Mouse (Mus musculus) olfactory bulb, adult 2 months (tissue): ENCODE measurements around the gene Armcx4. TPM values are rescaled to one million over a fixed set of nuclear protein-coding genes. Genes with fewer than 3 reads are reported as not detected.
A peak's percentile ranks its signal among the peaks of the same experiment; 100 is the strongest.
"Not testable (repeated sequence)": the region's sequence is repeated elsewhere in the genome, so short reads cannot be mapped to it uniquely, and the experiment has no call there.

ENCODE experiments used
- H3K27ac ChIP-seq: fragments of 200-500 bp; 2 replicates; pipeline ENCODE4 v1.5.1; 2012; ENCODE audit warnings: low read depth, low read length; ENCODE audit not compliant: insufficient read depth
- H3K4me1 ChIP-seq: fragments of 200-500 bp; 2 replicates; pipeline ENCODE4 v1.6.1; 2012; ENCODE audit warnings: low read length; ENCODE audit not compliant: control insufficient read depth, insufficient read depth
- H3K4me3 ChIP-seq: fragments of 200-500 bp; 2 replicates; pipeline ENCODE4 v1.5.1; 2012; ENCODE audit warnings: mild to moderate bottlenecking, low read depth, low read length, moderate library complexity; ENCODE audit not compliant: insufficient read depth
- CTCF ChIP-seq: fragments of 200-500 bp; IDR thresholded peaks from 2 replicates; pipeline ENCODE4 v1.5.1; 2012; ENCODE audit warnings: low read depth, mild to moderate bottlenecking, low read length, moderate library complexity; ENCODE audit not compliant: insufficient read depth
- POLR2A ChIP-seq: fragments of 200-500 bp; IDR thresholded peaks from 2 replicates; pipeline ENCODE4 v1.6.1; 2012; ENCODE audit warnings: mild to moderate bottlenecking, low read depth, low read length, moderate library complexity; ENCODE audit not compliant: insufficient read depth
- WGBS: fragments of 180-500 bp; shearing (Covaris S2); methylation state at CpG from one replicate; pipeline ENCODE4 v1.1.7; 2018; 5-methylcytosine and 5-hydroxymethylcytosine counted together
- polyA plus RNA-seq: library from polyadenylated mRNA; stranded (reverse); fragments of >200 nt; gene quantifications from 2 replicates; pipeline ENCODE4 v1.2.4, GENCODE M21; 2012; ENCODE audit warnings: low replicate concordance; ENCODE audit not compliant: missing spikeins, insufficient read depth, insufficient read length

The Armcx4 gene
- polyA plus RNA-seq, 1 experiment = not detected

DNA sequence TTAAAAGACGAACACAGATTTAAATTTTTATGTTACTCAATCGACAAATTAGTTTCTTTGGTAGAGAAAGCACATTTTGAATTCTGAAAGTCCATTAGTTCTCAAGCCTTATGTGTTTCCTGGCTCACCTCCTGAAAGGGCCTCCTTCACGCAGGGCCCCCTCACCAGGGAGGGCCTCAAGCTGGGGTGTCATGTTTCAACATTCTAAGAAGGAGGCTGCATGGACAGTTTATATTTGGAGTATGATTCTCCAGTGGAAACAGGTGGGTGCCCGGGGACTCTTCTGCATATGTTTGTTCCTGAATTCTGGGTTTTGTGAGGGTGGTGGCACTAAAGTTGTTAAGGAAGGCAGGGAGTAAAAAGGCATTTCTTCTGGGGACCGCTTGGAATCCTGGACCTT lies 1.4 kb upstream of the Armcx4 start:
- no peak for TF ChIP-seq CTCF
- no peak for TF ChIP-seq POLR2A
- Histone ChIP-seq H3K27ac (no peak overlapping the region), H3K4me3 (no peak overlapping the region), H3K4me1 (no peaks in the 10 kb centered on the region)
- WGBS = 40% methylated on average over 5 of the region's 5 CpGs

- H3K4me3 ChIP-seq = peak overlapping the region; percentile 74
- TF ChIP-seq CTCF (no peak), POLR2A (no peak)
- H3K4me1 ChIP-seq = no peaks in the 10 kb centered on the region
- H3K27ac ChIP-seq = no peak overlapping the region; the same call in 1 of the 2 replicates
- 15% methylated on average over 15 of the region's 16 CpGs for WGBS
Measured at GRCm38 (mm10) chrX:134686739-134687171, 436 bp downstream of the Armcx4 start.

GRCm38 (mm10) chrX:134689676-134690075 lies 3.4 kb downstream of the Armcx4 start:
- TF ChIP-seq POLR2A (no peak), CTCF (no peak)
- 90% methylated on average over 2 of the region's 2 CpGs for WGBS

DNA sequence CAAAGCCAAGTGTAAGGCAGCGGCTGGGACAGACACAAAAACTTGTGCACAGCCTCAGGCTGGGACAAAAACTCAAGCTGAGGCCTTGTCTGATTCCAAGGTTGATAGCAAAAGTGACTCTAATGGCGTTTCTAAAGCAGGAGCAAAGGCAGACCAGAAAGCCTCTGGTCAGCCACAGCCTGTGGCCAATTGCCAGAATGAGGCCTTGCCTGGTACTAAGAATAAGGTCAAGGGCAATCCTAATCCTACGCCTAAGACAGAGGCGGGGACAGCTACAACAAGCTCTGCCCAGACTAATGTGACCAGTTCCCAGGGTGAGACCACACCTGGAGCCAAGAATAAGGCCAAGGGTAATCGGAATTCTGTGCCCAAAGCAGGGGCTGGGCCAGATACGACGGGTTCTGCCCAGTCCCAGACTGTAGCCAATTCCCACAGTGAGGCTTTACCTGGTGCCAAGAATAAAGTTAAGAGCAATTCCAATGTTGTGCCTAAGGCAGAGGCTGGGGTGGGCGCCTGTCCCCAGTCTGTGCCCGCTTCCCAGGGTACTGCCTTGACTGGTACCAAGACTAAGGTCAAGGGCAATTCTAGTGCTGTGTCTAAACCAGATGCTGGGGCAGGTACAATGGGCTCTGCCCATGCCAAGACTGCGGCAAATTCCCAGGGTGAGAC lies 4.7 kb downstream of the Armcx4 start:
- H3K27ac ChIP-seq = no peak overlapping the region
- WGBS = 64% methylated on average over 10 of the region's 10 CpGs
- H3K4me3 ChIP-seq = no peak overlapping the region
- TF ChIP-seq CTCF (no peak), POLR2A (no peak)
- peaks cover 4% of the 10 kb centered on the region; the same call in 1 of the 2 replicates for H3K4me1 ChIP-seq

More at GRCm38 (mm10) chrX:134689676-134690075, 3.4 kb downstream of the Armcx4 start:
- no peak overlapping the region for H3K4me3 ChIP-seq
- no peak overlapping the region for H3K27ac ChIP-seq
- H3K4me1 ChIP-seq = peaks cover 3% of the 10 kb centered on the region; the same call in 1 of the 2 replicates

GRCm38 (mm10) chrX:134691540-134691935 lies 5.2 kb downstream of the Armcx4 start:
- no peak overlapping the region for H3K27ac ChIP-seq
- H3K4me3 ChIP-seq = no peak overlapping the region
- H3K4me1 ChIP-seq = peaks cover 4% of the 10 kb centered on the region; the same call in 1 of the 2 replicates
- TF ChIP-seq CTCF (no peak), POLR2A (no peak)
- WGBS = 69% methylated on average over 2 of the region's 2 CpGs

DNA sequence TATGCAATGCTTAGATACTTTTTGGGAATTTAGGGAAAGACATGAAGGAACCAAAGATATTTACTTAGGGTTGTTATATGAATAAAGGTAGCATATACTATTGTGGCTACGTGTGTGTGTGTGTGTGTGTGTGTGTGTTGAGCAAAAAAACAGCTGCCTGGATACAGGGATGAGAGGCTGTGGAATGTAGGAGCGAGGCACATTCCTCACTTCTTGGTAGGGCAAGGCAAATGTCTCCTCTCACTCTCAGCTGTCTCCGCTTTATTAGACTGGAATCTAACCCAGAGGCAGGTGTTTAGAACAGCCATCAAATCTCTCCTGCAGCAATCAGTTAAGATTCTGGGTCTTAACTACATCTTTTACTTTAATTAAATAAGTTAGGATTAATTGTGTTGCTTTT lies 30.5 kb downstream of the Armcx4 start:
- TF ChIP-seq POLR2A (no peak), CTCF (no peak)
- WGBS = 57% methylated on average over 3 of the region's 3 CpGs
- H3K4me3 ChIP-seq = no peak overlapping the region
- H3K4me1 ChIP-seq = no peaks in the 10 kb centered on the region
- H3K27ac ChIP-seq = no peak overlapping the region

GRCm38 (mm10) chrX:134717752-134718308 lies 31.5 kb downstream of the Armcx4 start, which contains the start of gene Armcx1:
Gene Armcx1 (plus strand): TSS chrX:134717963.
- no peaks in the 10 kb centered on the region for H3K4me1 ChIP-seq
- peak within 1 kb of the TSS; percentile 86 for H3K4me3 ChIP-seq
- peak within 1 kb of the TSS; percentile 96 for H3K27ac ChIP-seq
- TF ChIP-seq POLR2A (peak; percentile 54; the same call in 1 of the 2 replicates), CTCF (no peak)
- 15% methylated on average over 16 of the region's 16 CpGs for WGBS

DNA sequence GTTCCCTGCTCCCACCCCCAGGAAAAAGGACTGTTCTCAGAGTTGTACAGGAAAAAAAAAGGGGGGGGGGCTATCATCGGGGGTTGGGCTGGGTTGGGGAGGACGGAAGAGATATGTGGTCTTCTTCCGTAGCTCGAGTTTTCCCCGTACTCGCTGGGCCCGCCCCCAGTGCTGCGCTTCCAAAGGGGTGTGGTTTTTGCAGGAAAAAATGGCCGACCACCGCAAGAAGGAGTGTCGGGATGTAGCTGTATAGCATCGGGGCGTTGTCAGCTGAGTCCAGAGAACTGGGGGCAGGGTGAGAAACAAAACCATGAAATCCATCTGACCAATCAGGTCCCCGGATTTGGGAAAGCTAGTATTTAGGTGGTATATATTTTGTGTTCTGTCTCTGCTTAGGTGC lies 32.2 kb downstream of the Armcx4 start:
- Histone ChIP-seq H3K27ac (peak overlapping the region; percentile 96), H3K4me1 (no peaks in the 10 kb centered on the region), H3K4me3 (peak overlapping the region; percentile 86)
- TF ChIP-seq CTCF (no peak), POLR2A (no peak)
- WGBS = 14% methylated on average over 14 of the region's 14 CpGs

DNA sequence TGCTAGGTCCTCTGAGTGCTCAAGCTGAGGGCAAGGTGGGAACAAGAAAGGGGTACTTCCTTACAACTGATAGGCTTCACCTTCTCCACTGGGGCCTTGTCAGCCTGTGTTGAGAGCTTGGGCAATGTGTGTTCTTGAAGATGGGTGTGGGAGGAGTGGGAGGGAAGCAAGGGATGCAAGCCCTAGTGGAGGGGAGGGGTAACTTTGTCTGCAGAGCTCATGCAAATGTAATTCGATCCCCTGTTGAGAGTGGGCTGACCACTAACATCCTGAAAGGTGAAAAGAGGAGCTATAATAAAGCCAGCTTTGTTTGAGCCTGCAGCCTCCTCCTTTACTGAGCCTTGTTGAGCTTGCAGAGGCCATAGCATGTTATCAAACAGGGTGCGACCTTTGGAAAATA lies 37.4 kb downstream of the Armcx4 start:
- H3K27ac ChIP-seq, H3K4me3 ChIP-seq, H3K4me1 ChIP-seq: not testable (repeated sequence)
- WGBS = 46% methylated on average over 2 of the region's 2 CpGs
